Mouse (Mus musculus) heart, embryonic 15.5 days (tissue): ENCODE measurements around the gene Ppfia2. TPM values are rescaled to one million over a fixed set of nuclear protein-coding genes. Genes with fewer than 3 reads are reported as not detected.

ENCODE experiments used
- ATAC-seq: fragments of 200-750 bp; cut with Nextera tagmentation; replicated peaks from 2 replicates; pipeline ENCODE4 v1.8.0; 2017; ENCODE audit warnings: low read depth, moderate TSS enrichment; ENCODE audit not compliant: insufficient number of reproducible peaks, insufficient read depth, low FRiP score
- H3K27ac ChIP-seq: fragments of 300-500 bp; sonication (generic); 2 replicates; pipeline ENCODE4 v1.5.1; 2015; ENCODE audit warnings: mild to moderate bottlenecking, inconsistent platforms
- H3K27me3 ChIP-seq: fragments of 300-500 bp; sonication (generic); 2 replicates; pipeline ENCODE4 v1.6.1; 2015; ENCODE audit warnings: inconsistent platforms
- H3K36me3 ChIP-seq: fragments of 300-500 bp; sonication (generic); 2 replicates; pipeline ENCODE4 v1.6.1; 2015; ENCODE audit warnings: mild to moderate bottlenecking, inconsistent platforms
- H3K4me1 ChIP-seq: fragments of 300-500 bp; sonication (generic); replicated peaks from 2 replicates; pipeline ENCODE4 v1.6.1; 2015; ENCODE audit warnings: inconsistent platforms
- H3K4me2 ChIP-seq: fragments of 300-500 bp; sonication (generic); 2 replicates; pipeline ENCODE4 v1.6.1; 2015; ENCODE audit warnings: inconsistent platforms, mild to moderate bottlenecking, moderate library complexity
- H3K4me3 ChIP-seq: fragments of 300-500 bp; sonication (generic); 2 replicates; pipeline ENCODE4 v1.5.1; 2015; ENCODE audit warnings: mild to moderate bottlenecking, inconsistent platforms
- H3K9ac ChIP-seq: fragments of 300-500 bp; sonication (generic); 2 replicates; pipeline ENCODE4 v1.6.1; 2015; ENCODE audit warnings: mild to moderate bottlenecking, inconsistent platforms
- H3K9me3 ChIP-seq: fragments of 300-500 bp; sonication (generic); replicated peaks from 2 replicates; pipeline ENCODE4 v1.6.1; 2016; ENCODE audit warnings: inconsistent platforms
- WGBS: fragments of 180-500 bp; shearing (Covaris S2); methylation state at CpG from one replicate; pipeline ENCODE4 v1.1.7; 2015; ENCODE audit warnings: mixed read lengths; 5-methylcytosine and 5-hydroxymethylcytosine counted together
- polyA plus RNA-seq: library from polyadenylated mRNA; unstranded; fragments of >200 nt; fragmentation: Nextera tagmentation; extraction: Ambion mirVana; gene quantifications from 2 replicates; pipeline ENCODE4 v1.2.1, GENCODE M21; 2015

Gene Ppfia2
- polyA plus RNA-seq, 1 experiment from 2014 or later: 0.35 TPM

- H3K9me3 ChIP-seq: no peaks in the 10 kb centered on the region
- H3K4me3 ChIP-seq: no peak overlapping the region
- H3K27ac ChIP-seq: no peak overlapping the region
- peaks cover 3% of the 10 kb centered on the region; the same call in 1 of the 2 replicates for H3K4me1 ChIP-seq
- no peak for ATAC-seq
- no peaks in the 10 kb centered on the region for H3K27me3 ChIP-seq
- 56% methylated on average over 5 of the region's 5 CpGs for WGBS
- H3K9ac ChIP-seq: no peak overlapping the region
- no peaks in the 10 kb centered on the region for H3K36me3 ChIP-seq
- H3K4me2 ChIP-seq: no peak overlapping the region
These were observed 211.3 kb downstream of the Ppfia2 start for GRCm38 (mm10) chr10:106681395-106681794.

- Histone ChIP-seq H3K27ac (peak overlapping the region; percentile 76), H3K4me2 (peak overlapping the region; percentile 33), H3K4me1 (peaks cover 3% of the 10 kb centered on the region; the same call in 1 of the 2 replicates), H3K36me3 (no peaks in the 10 kb centered on the region), H3K9me3 (no peaks in the 10 kb centered on the region), H3K27me3 (no peaks in the 10 kb centered on the region), H3K9ac (no peak overlapping the region), H3K4me3 (no peak overlapping the region)
- peak; percentile 74 for ATAC-seq
- WGBS: 31% methylated on average over 3 of the region's 3 CpGs
These were observed 215.4 kb downstream of the Ppfia2 start for GRCm38 (mm10) chr10:106685519-106685918.

GRCm38 (mm10) chr10:106719936-106720335 lies 249.8 kb downstream of the Ppfia2 start:
- Histone ChIP-seq H3K9ac (no peak overlapping the region), H3K4me2 (no peak overlapping the region), H3K4me1 (no peaks in the 10 kb centered on the region), H3K27ac (no peak overlapping the region), H3K9me3 (no peaks in the 10 kb centered on the region), H3K27me3 (no peaks in the 10 kb centered on the region), H3K36me3 (no peaks in the 10 kb centered on the region), H3K4me3 (no peak overlapping the region)
- 70% methylated on average over 2 of the region's 2 CpGs for WGBS
- ATAC-seq: no peak

- no peak overlapping the region for H3K9ac ChIP-seq
- no peak overlapping the region for H3K4me3 ChIP-seq
- H3K36me3 ChIP-seq: no peaks in the 10 kb centered on the region
- no peak overlapping the region for H3K4me2 ChIP-seq
- 63% methylated on average over 2 of the region's 2 CpGs for WGBS
- H3K4me1 ChIP-seq: no peaks in the 10 kb centered on the region
- H3K27ac ChIP-seq: no peak overlapping the region
- no peak for ATAC-seq
- H3K27me3 ChIP-seq: no peaks in the 10 kb centered on the region
- no peaks in the 10 kb centered on the region for H3K9me3 ChIP-seq
These were observed 262.1 kb downstream of the Ppfia2 start for GRCm38 (mm10) chr10:106732265-106732664.

GRCm38 (mm10) chr10:106736230-106737063 lies 266.3 kb downstream of the Ppfia2 start:
- WGBS: 77% methylated on average over 4 of the region's 4 CpGs
- Histone ChIP-seq H3K9ac (no peak overlapping the region), H3K4me1 (no peaks in the 10 kb centered on the region), H3K27ac (no peak overlapping the region), H3K36me3 (no peaks in the 10 kb centered on the region), H3K4me3 (no peak overlapping the region), H3K27me3 (no peaks in the 10 kb centered on the region), H3K4me2 (no peak overlapping the region), H3K9me3 (no peaks in the 10 kb centered on the region)
- ATAC-seq: no peak

GRCm38 (mm10) chr10:106738190-106738589 lies 268.1 kb downstream of the Ppfia2 start:
- ATAC-seq: no peak
- Histone ChIP-seq H3K36me3 (no peaks in the 10 kb centered on the region), H3K4me2 (no peak overlapping the region), H3K9me3 (no peaks in the 10 kb centered on the region), H3K27me3 (no peaks in the 10 kb centered on the region), H3K27ac (no peak overlapping the region), H3K4me3 (no peak overlapping the region), H3K4me1 (no peaks in the 10 kb centered on the region), H3K9ac (no peak overlapping the region)
- 70% methylated on average over 3 of the region's 3 CpGs for WGBS

- H3K9me3 ChIP-seq: no peaks in the 10 kb centered on the region
- H3K4me3 ChIP-seq: no peak overlapping the region
- H3K36me3 ChIP-seq: no peaks in the 10 kb centered on the region
- H3K27ac ChIP-seq: no peak overlapping the region
- no peaks in the 10 kb centered on the region for H3K4me1 ChIP-seq
- H3K4me2 ChIP-seq: no peak overlapping the region
- ATAC-seq: no peak
- no peak overlapping the region for H3K9ac ChIP-seq
- no peaks in the 10 kb centered on the region for H3K27me3 ChIP-seq
These were observed 274.8 kb downstream of the Ppfia2 start for GRCm38 (mm10) chr10:106744966-106745365.

GRCm38 (mm10) chr10:106761061-106761460 lies 290.9 kb downstream of the Ppfia2 start:
- Histone ChIP-seq H3K9ac (no peak overlapping the region), H3K4me3 (no peak overlapping the region), H3K4me1 (no peaks in the 10 kb centered on the region), H3K36me3 (no peaks in the 10 kb centered on the region), H3K4me2 (no peak overlapping the region), H3K27ac (no peak overlapping the region), H3K9me3 (no peaks in the 10 kb centered on the region), H3K27me3 (no peaks in the 10 kb centered on the region)
- 72% methylated on average over 6 of the region's 6 CpGs for WGBS
- ATAC-seq: no peak

GRCm38 (mm10) chr10:106763785-106764184 lies 293.6 kb downstream of the Ppfia2 start:
- Histone ChIP-seq H3K9me3 (no peaks in the 10 kb centered on the region), H3K9ac (no peak overlapping the region), H3K4me2 (no peak overlapping the region), H3K27me3 (no peaks in the 10 kb centered on the region), H3K4me3 (no peak overlapping the region), H3K36me3 (no peaks in the 10 kb centered on the region), H3K4me1 (no peaks in the 10 kb centered on the region), H3K27ac (no peak overlapping the region)
- 55% methylated on average over 7 of the region's 7 CpGs for WGBS
- ATAC-seq: no peak

GRCm38 (mm10) chr10:106775571-106775970 lies 305.4 kb downstream of the Ppfia2 start:
- Histone ChIP-seq H3K27me3 (no peaks in the 10 kb centered on the region), H3K9me3 (no peaks in the 10 kb centered on the region), H3K4me1 (no peaks in the 10 kb centered on the region), H3K4me3 (no peak overlapping the region), H3K4me2 (no peak overlapping the region), H3K27ac (no peak overlapping the region), H3K36me3 (no peaks in the 10 kb centered on the region), H3K9ac (no peak overlapping the region)
- no peak for ATAC-seq
- 49% methylated on average over 1 of the region's 1 CpGs for WGBS

GRCm38 (mm10) chr10:106815447-106815846 lies 345.3 kb downstream of the Ppfia2 start:
- WGBS: 52% methylated on average over 2 of the region's 2 CpGs
- no peak overlapping the region for H3K4me3 ChIP-seq
- no peaks in the 10 kb centered on the region for H3K9me3 ChIP-seq
- H3K27me3 ChIP-seq: no peaks in the 10 kb centered on the region
- H3K27ac ChIP-seq: no peak overlapping the region
- no peaks in the 10 kb centered on the region for H3K36me3 ChIP-seq
- no peak for ATAC-seq
- no peak overlapping the region for H3K4me2 ChIP-seq
- H3K9ac ChIP-seq: no peak overlapping the region
- no peaks in the 10 kb centered on the region for H3K4me1 ChIP-seq

GRCm38 (mm10) chr10:106818381-106818780 lies 348.2 kb downstream of the Ppfia2 start:
- 70% methylated on average over 4 of the region's 4 CpGs for WGBS
- H3K4me1 ChIP-seq: no peaks in the 10 kb centered on the region
- H3K27ac ChIP-seq: no peak overlapping the region
- no peak overlapping the region for H3K4me2 ChIP-seq
- H3K27me3 ChIP-seq: no peaks in the 10 kb centered on the region
- no peak overlapping the region for H3K9ac ChIP-seq
- H3K36me3 ChIP-seq: no peaks in the 10 kb centered on the region
- H3K9me3 ChIP-seq: no peaks in the 10 kb centered on the region
- H3K4me3 ChIP-seq: no peak overlapping the region
- ATAC-seq: no peak
